Mouse (Mus musculus): ENCODE results near the gene Ptprcap. TPM values are rescaled to one million over a fixed set of nuclear protein-coding genes. Genes with fewer than 3 reads are reported as not detected.

The Ptprcap gene
- polyA plus RNA-seq, 1 experiment from 2014 or later, result 0.82 TPM

GRCm38 (mm10) chr19:4187303-4187702, 33.9 kb downstream of the Ptprcap start:
- Histone ChIP-seq H3K4me2 (ENCODE audit: low read length) (no peak overlapping the region), H3K27ac (replicated peaks in 1 of 2; ENCODE audit: control insufficient read depth in 1 of 2, insufficient read depth in 1 of 2, low read depth in 2 of 2, low read length in 2 of 2) (0 out of 4 replicates have a peak overlapping the region, but pooled peaks of 1 of the 2 experiments have one; percentile 19), H3K4me1 (ENCODE audit: control insufficient read depth in 2 of 2, insufficient read depth in 2 of 2, low read length in 2 of 2) (peaks cover 29 to 37% of the 10 kb centered on the region in 2 experiments), H3K27me3 (ENCODE audit: control insufficient read depth, insufficient read depth, low read length) (no peaks in the 10 kb centered on the region), H3K36me3 (ENCODE audit: control insufficient read depth, insufficient read depth, low read length) (no peaks in the 10 kb centered on the region), H3K9me3 (ENCODE audit: control insufficient read depth, low read length) (no peaks in the 10 kb centered on the region), H3K4me3 (ENCODE audit: control insufficient read depth in 1 of 2, insufficient read depth in 1 of 2, low read depth in 1 of 2, low read length in 2 of 2) (no peak overlapping the region), H3K9ac (ENCODE audit: low read length) (no peak overlapping the region; the same call in 1 of the 2 replicates)
- ATAC-seq (ENCODE audit: insufficient number of reproducible peaks, insufficient read depth, low FRiP score, low read depth), result no peak
- 55% methylated on average over 3 of the region's 3 CpGs for WGBS

- H3K9me3 ChIP-seq (ENCODE audit: control insufficient read depth, low read length), result no peaks in the 10 kb centered on the region
- H3K4me1 ChIP-seq (ENCODE audit: control insufficient read depth in 2 of 2, insufficient read depth in 2 of 2, low read length in 2 of 2), result peaks cover 38 to 48% of the 10 kb centered on the region in 2 experiments
- no peak overlapping the region for H3K4me2 ChIP-seq (ENCODE audit: low read length)
- 80% methylated on average over 12 of the region's 12 CpGs for WGBS
- H3K4me3 ChIP-seq (ENCODE audit: control insufficient read depth in 1 of 2, insufficient read depth in 1 of 2, low read depth in 1 of 2, low read length in 2 of 2), result no peak overlapping the region
- no peak overlapping the region for H3K9ac ChIP-seq (ENCODE audit: low read length)
- H3K27me3 ChIP-seq (ENCODE audit: control insufficient read depth, insufficient read depth, low read length), result no peaks in the 10 kb centered on the region
- H3K36me3 ChIP-seq (ENCODE audit: control insufficient read depth, insufficient read depth, low read length), result peaks cover 13% of the 10 kb centered on the region
- no peak overlapping the region for H3K27ac ChIP-seq (replicated peaks in 1 of 2; ENCODE audit: control insufficient read depth in 1 of 2, insufficient read depth in 1 of 2, low read depth in 2 of 2, low read length in 2 of 2)
- no peak for ATAC-seq (ENCODE audit: insufficient number of reproducible peaks, insufficient read depth, low FRiP score, low read depth)
Observed at GRCm38 (mm10) chr19:4189051-4189620, 35.7 kb downstream of the Ptprcap start.

GRCm38 (mm10) chr19:4190831-4191334, 37.5 kb downstream of the Ptprcap start, which contains the start of gene Tbc1d10c:
TSS of gene Tbc1d10c (minus strand) at chr19:4191284.
- 50% methylated on average over 4 of the region's 4 CpGs for WGBS
- H3K4me3 ChIP-seq (ENCODE audit: control insufficient read depth in 1 of 2, insufficient read depth in 1 of 2, low read depth in 1 of 2, low read length in 2 of 2), result peak within 1 kb of the TSS; percentile 68 to 71
- ATAC-seq (ENCODE audit: insufficient number of reproducible peaks, insufficient read depth, low FRiP score, low read depth), result no peak
- peak within 1 kb of the TSS; percentile 93 for H3K9ac ChIP-seq (ENCODE audit: low read length)
- peaks cover 30% of the 10 kb centered on the region for H3K36me3 ChIP-seq (ENCODE audit: control insufficient read depth, insufficient read depth, low read length)
- H3K9me3 ChIP-seq (ENCODE audit: control insufficient read depth, low read length), result no peaks in the 10 kb centered on the region
- H3K4me1 ChIP-seq (ENCODE audit: control insufficient read depth in 2 of 2, insufficient read depth in 2 of 2, low read length in 2 of 2), result peaks cover 26 to 37% of the 10 kb centered on the region in 2 experiments
- H3K4me2 ChIP-seq (ENCODE audit: low read length), result peak within 1 kb of the TSS; percentile 94
- peak within 1 kb of the TSS; percentile 78 to 89 for H3K27ac ChIP-seq (replicated peaks in 1 of 2; ENCODE audit: control insufficient read depth in 1 of 2, insufficient read depth in 1 of 2, low read depth in 2 of 2, low read length in 2 of 2)
- H3K27me3 ChIP-seq (ENCODE audit: control insufficient read depth, insufficient read depth, low read length), result no peaks in the 10 kb centered on the region

GRCm38 (mm10) chr19:4191528-4192250, 38.3 kb downstream of the Ptprcap start, which contains the start of gene Ppp1ca:
TSS of gene Ppp1ca (plus strand) at chr19:4192065.
- WGBS, result 5% methylated on average over 40 of the region's 47 CpGs
- ATAC-seq (ENCODE audit: insufficient number of reproducible peaks, insufficient read depth, low FRiP score, low read depth), result peak; percentile 88
- no peaks in the 10 kb centered on the region for H3K27me3 ChIP-seq (ENCODE audit: control insufficient read depth, insufficient read depth, low read length)

GRCm38 (mm10) chr19:4192251-4192985, 39.0 kb downstream of the Ptprcap start:
- Histone ChIP-seq H3K4me1 (ENCODE audit: control insufficient read depth in 2 of 2, insufficient read depth in 2 of 2, low read length in 2 of 2) (peaks cover 20 to 36% of the 10 kb centered on the region in 2 experiments), H3K4me3 (ENCODE audit: control insufficient read depth in 1 of 2, insufficient read depth in 1 of 2, low read depth in 1 of 2, low read length in 2 of 2) (peak overlapping the region; percentile 68 to 71), H3K27me3 (ENCODE audit: control insufficient read depth, insufficient read depth, low read length) (no peaks in the 10 kb centered on the region), H3K4me2 (ENCODE audit: low read length) (peak overlapping the region; percentile 94), H3K36me3 (ENCODE audit: control insufficient read depth, insufficient read depth, low read length) (peaks cover 45% of the 10 kb centered on the region), H3K27ac (replicated peaks in 1 of 2; ENCODE audit: control insufficient read depth in 1 of 2, insufficient read depth in 1 of 2, low read depth in 2 of 2, low read length in 2 of 2) (peak overlapping the region; percentile 73 to 89), H3K9me3 (ENCODE audit: control insufficient read depth, low read length) (no peaks in the 10 kb centered on the region), H3K9ac (ENCODE audit: low read length) (peak overlapping the region; percentile 93)
- under 1% methylated on average over 41 of the region's 52 CpGs for WGBS
- peak; percentile 38 for ATAC-seq (ENCODE audit: insufficient number of reproducible peaks, insufficient read depth, low FRiP score, low read depth)

More at GRCm38 (mm10) chr19:4191528-4192250, 38.3 kb downstream of the Ptprcap start, which contains the start of gene Ppp1ca:
- H3K9me3 ChIP-seq (ENCODE audit: control insufficient read depth, low read length), result no peaks in the 10 kb centered on the region
- H3K4me3 ChIP-seq (ENCODE audit: control insufficient read depth in 1 of 2, insufficient read depth in 1 of 2, low read depth in 1 of 2, low read length in 2 of 2), result peak within 1 kb of the TSS; percentile 68 to 71
- peak within 1 kb of the TSS; percentile 94 for H3K4me2 ChIP-seq (ENCODE audit: low read length)
- H3K4me1 ChIP-seq (ENCODE audit: control insufficient read depth in 2 of 2, insufficient read depth in 2 of 2, low read length in 2 of 2), result peaks cover 25 to 40% of the 10 kb centered on the region in 2 experiments
- H3K27ac ChIP-seq (replicated peaks in 1 of 2; ENCODE audit: control insufficient read depth in 1 of 2, insufficient read depth in 1 of 2, low read depth in 2 of 2, low read length in 2 of 2), result peak within 1 kb of the TSS; percentile 78 to 89
- H3K36me3 ChIP-seq (ENCODE audit: control insufficient read depth, insufficient read depth, low read length), result peaks cover 38% of the 10 kb centered on the region
- peak within 1 kb of the TSS; percentile 93 for H3K9ac ChIP-seq (ENCODE audit: low read length)

- peak overlapping the region; percentile 68 to 71 for H3K4me3 ChIP-seq (ENCODE audit: control insufficient read depth in 1 of 2, insufficient read depth in 1 of 2, low read depth in 1 of 2, low read length in 2 of 2)
- no peaks in the 10 kb centered on the region for H3K27me3 ChIP-seq (ENCODE audit: control insufficient read depth, insufficient read depth, low read length)
- peaks cover 47% of the 10 kb centered on the region for H3K36me3 ChIP-seq (ENCODE audit: control insufficient read depth, insufficient read depth, low read length)
- peaks cover 16 to 32% of the 10 kb centered on the region in 2 experiments for H3K4me1 ChIP-seq (ENCODE audit: control insufficient read depth in 2 of 2, insufficient read depth in 2 of 2, low read length in 2 of 2)
- ATAC-seq (ENCODE audit: insufficient number of reproducible peaks, insufficient read depth, low FRiP score, low read depth), result no peak
- H3K9ac ChIP-seq (ENCODE audit: low read length), result peak overlapping the region; percentile 93
- H3K9me3 ChIP-seq (ENCODE audit: control insufficient read depth, low read length), result no peaks in the 10 kb centered on the region
- H3K27ac ChIP-seq (replicated peaks in 1 of 2; ENCODE audit: control insufficient read depth in 1 of 2, insufficient read depth in 1 of 2, low read depth in 2 of 2, low read length in 2 of 2), result peak overlapping the region in 1 of 2 experiments; percentile 89; a peak in 1 of 4 replicates
- H3K4me2 ChIP-seq (ENCODE audit: low read length), result peak overlapping the region; percentile 94
- WGBS, result 52% methylated on average over 6 of the region's 6 CpGs
Observed at GRCm38 (mm10) chr19:4193129-4193528, 39.7 kb downstream of the Ptprcap start.

All from heart, embryonic 14.5 days (tissue).